Mouse (Mus musculus): ENCODE results near the gene Tmem108.

DNA sequence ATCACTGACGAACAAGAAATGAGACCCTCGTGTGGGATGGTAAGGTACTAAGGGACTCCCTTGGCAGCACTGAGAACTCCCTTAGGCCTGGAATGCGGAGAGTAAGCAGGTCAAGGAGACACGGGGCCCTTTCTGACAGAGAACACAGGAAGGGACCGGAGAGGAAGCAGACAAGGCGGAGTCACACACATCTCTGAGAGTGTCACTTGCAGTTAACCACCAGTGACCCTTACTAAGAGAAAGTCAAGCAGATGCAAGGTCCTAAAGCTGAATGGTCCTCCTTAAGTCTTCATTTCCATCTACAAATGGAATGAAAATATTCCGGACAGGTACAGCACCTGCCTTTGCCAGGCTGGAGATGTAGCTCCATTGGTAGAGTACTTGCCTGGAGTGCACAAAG, 48.9 kb downstream of the Tmem108 start:
- TF ChIP-seq CTCF (IDR thresholded peaks at IDR 0.05; ENCODE audit: control insufficient read depth, insufficient read depth, insufficient read length) (no peak), MAX (IDR thresholded peaks at IDR 0.05) (no peak), USF1 (IDR thresholded peaks at IDR 0.05; ENCODE audit: low read depth) (no peak), MYOD1 (IDR thresholded peaks at IDR 0.05; ENCODE audit: control insufficient read depth, insufficient read length, low read depth) (no peak)

All from C2C12 (cell line).